Mouse (Mus musculus) cortical plate, adult 2 months (tissue): ENCODE measurements at regions not wholly inside any gene's neighbourhood (a gene's known extent, or its start where the extent isn't known, plus 50 kb on each side); places are given as distances from the start of the nearest gene placed in this dataset.

Experiments used
- CTCF ChIP-seq: fragments of 200-500 bp; IDR thresholded peaks from 2 replicates; pipeline ENCODE4 v1.5.1; 2011; ENCODE audit warnings: mild to moderate bottlenecking, control low read depth, low read length; ENCODE audit not compliant: insufficient read depth; ENCODE audit errors: extremely low read depth
- POLR2A ChIP-seq: fragments of 200-500 bp; IDR thresholded peaks from 2 replicates; pipeline ENCODE4 v1.6.1; 2011; ENCODE audit warnings: mild to moderate bottlenecking, low read length, control low read depth; ENCODE audit not compliant: insufficient read depth; ENCODE audit errors: extremely low read depth

GRCm38 (mm10) chr1:95743334-95743733 is 76.0 kb upstream of the St8sia4 start:
- TF ChIP-seq CTCF (no peak), POLR2A (no peak)
